Mouse (Mus musculus) retina, embryonic 14.5 days (tissue): ENCODE results near the gene Myh8.

Experiments
- DNase-seq: peaks from one replicate; pipeline ENCODE4 v3.0.0-alpha.2; 2015; ENCODE audit warnings: low spot score

Myh8 gene

GRCm38 (mm10) chr11:67276601-67277174, at the start of gene Myh8:
Myh8 (plus strand) TSS chr11:67277124.
- DNase-seq = no peak

GRCm38 (mm10) chr11:67228731-67229130, 48.2 kb upstream of the Myh8 start:
- DNase-seq = no peak

GRCm38 (mm10) chr11:67229166-67229565, 47.8 kb upstream of the Myh8 start:
- no peak for DNase-seq

- DNase-seq = no peak
Observed at GRCm38 (mm10) chr11:67229946-67230345, 47.0 kb upstream of the Myh8 start.

- DNase-seq = peak; percentile 77
Observed at GRCm38 (mm10) chr11:67235639-67236358, 41.1 kb upstream of the Myh8 start.

- no peak for DNase-seq
Observed at GRCm38 (mm10) chr11:67236799-67237198, 40.1 kb upstream of the Myh8 start.

- DNase-seq = no peak
Observed at GRCm38 (mm10) chr11:67237481-67238079, 39.3 kb upstream of the Myh8 start, which contains the start of gene Myh4. Myh4 (plus strand) TSS chr11:67238029.

GRCm38 (mm10) chr11:67241051-67241450, 35.9 kb upstream of the Myh8 start:
- DNase-seq = no peak

GRCm38 (mm10) chr11:67253691-67254090, 23.2 kb upstream of the Myh8 start:
- DNase-seq = no peak

GRCm38 (mm10) chr11:67257048-67257447, 19.9 kb upstream of the Myh8 start:
- DNase-seq = no peak

- no peak for DNase-seq
Observed at GRCm38 (mm10) chr11:67260956-67261355, 16.0 kb upstream of the Myh8 start.

GRCm38 (mm10) chr11:67293440-67293839, 16.5 kb downstream of the Myh8 start:
- no peak for DNase-seq

- DNase-seq = peak; percentile 2
Observed at GRCm38 (mm10) chr11:67313733-67314452, 37.0 kb downstream of the Myh8 start.

- DNase-seq = no peak
Observed at GRCm38 (mm10) chr11:67321358-67321757, 44.4 kb downstream of the Myh8 start, which contains the start of gene Myh13. Myh13 (plus strand) TSS chr11:67321658.

GRCm38 (mm10) chr11:67326536-67326935, 49.6 kb downstream of the Myh8 start:
- DNase-seq = no peak

- DNase-seq = no peak
Observed at GRCm38 (mm10) chr11:67344556-67344955, 67.6 kb downstream of the Myh8 start.

GRCm38 (mm10) chr11:67345186-67345855, 68.4 kb downstream of the Myh8 start:
- no peak for DNase-seq

GRCm38 (mm10) chr11:67345856-67346236, 68.9 kb downstream of the Myh8 start:
- DNase-seq = no peak

- DNase-seq = peak; percentile 93
Observed at GRCm38 (mm10) chr11:67350153-67350768, 73.3 kb downstream of the Myh8 start.

GRCm38 (mm10) chr11:67353011-67353410, 76.1 kb downstream of the Myh8 start:
- peak; percentile 32 for DNase-seq

- DNase-seq = no peak
Observed at GRCm38 (mm10) chr11:67358031-67358430, 81.1 kb downstream of the Myh8 start.
